20 mouse cellular contexts compared by ENCODE assay signal in the genomic region with DNA sequence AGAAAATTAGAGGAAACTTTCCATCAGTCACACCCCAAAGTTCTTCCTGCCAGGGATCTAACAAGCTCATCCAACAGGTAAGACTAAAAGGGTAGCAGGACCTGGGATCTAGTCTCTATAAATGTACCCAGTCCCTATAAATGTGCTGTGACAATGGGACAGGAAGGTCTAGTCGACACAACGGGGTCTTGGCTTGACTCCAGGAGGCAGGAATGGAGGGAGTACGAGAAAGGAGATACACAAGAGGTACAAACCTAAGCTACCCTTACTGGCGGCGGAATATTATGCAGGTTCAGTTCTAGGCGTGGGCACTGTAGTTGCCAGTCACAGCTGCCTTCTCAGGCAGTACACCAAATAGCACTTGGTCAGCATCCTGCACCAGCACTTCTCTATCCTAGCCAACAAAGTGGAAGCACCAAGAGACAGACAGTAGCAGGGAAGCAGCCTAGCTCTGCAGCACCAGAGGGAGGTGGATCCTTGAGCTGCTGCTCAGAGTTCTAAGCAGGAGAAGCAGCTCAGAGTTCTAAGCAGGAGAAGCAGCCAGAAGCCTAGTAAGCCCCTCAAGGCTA. TPM values are rescaled to one million over a fixed set of nuclear protein-coding genes. Genes with fewer than 3 reads are reported as not detected.
A peak's percentile ranks its signal among the peaks of the same experiment; 100 is the strongest.
DNase-seq lines count a peak whose midpoint lies in the region; ATAC-seq lines count a peak whose summit lies in the region.
"Had no signal": no experiment of that assay in that cellular context is flagged by ENCODE, and none has a peak within 500 bp of the region (broad histone marks: within the 10 kb centered on the region; RNA-seq: fewer than 3 reads in every experiment).

No protein-coding gene starts in this region.

- DNase-seq in frontal cortex, postnatal 25 days (ENCODE audit: low spot score in 2 of 2) = no peak
- peak; percentile 31 for DNase-seq in layer of hippocampus, adult 9-11 months
- DNase-seq in layer of hippocampus, postnatal 10 days (ENCODE audit: low spot score in 2 of 2) = no peak
- DNase-seq in ZHBTc4 (ENCODE audit: low read depth, low spot score) = peak; percentile 23
- no peak for DNase-seq in heart, postnatal 4 days
- no peak for DNase-seq in retina, postnatal 1 day
- DNase-seq: adrenal gland, adult 8-10 months; adrenal gland, postnatal 25 days; B cell, adult 2 months; cerebellum, adult 9-10 months; cerebellum, postnatal 36 days; embryo, embryonic 11 days; gastrocnemius, postnatal 14 days; heart, adult 2 months; heart, postnatal 14 days had no signal

- peak; percentile 76 for ATAC-seq in frontal cortex, adult (ENCODE audit: low TSS enrichment)
- ATAC-seq: activated CD4-positive, CD25-positive, alpha-beta regulatory T cell, adult 4 months; forebrain, embryonic 13.5 days; forebrain, embryonic 16.5 days; intestine, postnatal 0 days had no signal

RNA-seq across cellular contexts. Expression of gene Brd1, which starts 19.9 kb away (rescaled TPM):
- 10 to 100 TPM; 51.7 to 58.7 TPM for total RNA-seq in layer of hippocampus, postnatal 10 days (2021)
- 10 to 100 TPM; 45.1 to 46.7 TPM for total RNA-seq in heart, postnatal 4 days (2021)

RNA-seq across cellular contexts. Expression of gene Zbed4, which starts 37.4 kb away (rescaled TPM):
- 10 to 100 TPM; 14.6 to 17.2 TPM for total RNA-seq in layer of hippocampus, postnatal 10 days (2021)
- total RNA-seq in heart, postnatal 4 days (2021) = 10 to 100 TPM; 17.8 to 18.9 TPM

Comparison
In these comparisons a context has a peak if more than half of its experiments do, and no peak if none do; other contexts are left out.
1. DNase-seq: peak in layer of hippocampus, adult 9-11 months (single experiment) and ZHBTc4 (single experiment); none in frontal cortex, postnatal 25 days (0 of 2), layer of hippocampus, postnatal 10 days (0 of 2), heart, postnatal 4 days (single experiment) and retina, postnatal 1 day (single experiment).